Mouse (Mus musculus) midbrain, embryonic 16.5 days (tissue): ENCODE results near the gene Fggy. TPM values are rescaled to one million over a fixed set of nuclear protein-coding genes. Genes with fewer than 3 reads are reported as not detected.

Experiments used
- ATAC-seq: fragments of 200-750 bp; cut with Nextera tagmentation; 2 replicates; pipeline ENCODE4 v1.8.0; 2017; ENCODE audit warnings: moderate TSS enrichment
- H3K27ac ChIP-seq: fragments of 300-500 bp; sonication (generic); 2 replicates; pipeline ENCODE4 v1.5.1; 2014; ENCODE audit warnings: mild to moderate bottlenecking, low read length, mixed read lengths
- H3K27me3 ChIP-seq: fragments of 300-500 bp; sonication (generic); 2 replicates; pipeline ENCODE4 v1.6.1; 2014; ENCODE audit warnings: low read depth, low read length, mixed read lengths; ENCODE audit not compliant: control insufficient read depth, insufficient read depth
- H3K36me3 ChIP-seq: fragments of 300-500 bp; sonication (generic); 2 replicates; pipeline ENCODE4 v1.6.1; 2014; ENCODE audit warnings: mild to moderate bottlenecking, low read length, moderate library complexity, mixed read lengths; ENCODE audit not compliant: control insufficient read depth, insufficient read depth
- H3K4me1 ChIP-seq: fragments of 300-500 bp; sonication (generic); 2 replicates; pipeline ENCODE4 v1.6.1; 2014; ENCODE audit warnings: mild to moderate bottlenecking, low read length, mixed read lengths; ENCODE audit not compliant: control insufficient read depth, insufficient read depth
- H3K4me2 ChIP-seq: fragments of 300-500 bp; sonication (generic); 2 replicates; pipeline ENCODE4 v1.6.1; 2014; ENCODE audit warnings: mild to moderate bottlenecking, low read length, mixed read lengths
- H3K4me3 ChIP-seq: fragments of 300-500 bp; sonication (generic); 2 replicates; pipeline ENCODE4 v1.5.1; 2014; ENCODE audit warnings: low read depth, mild to moderate bottlenecking, low read length, moderate library complexity, mixed read lengths
- H3K9ac ChIP-seq: fragments of 300-500 bp; sonication (generic); 2 replicates; pipeline ENCODE4 v1.6.1; 2014; ENCODE audit warnings: low read depth, low read length, mixed read lengths
- H3K9me3 ChIP-seq: fragments of 300-500 bp; sonication (generic); replicated peaks from 2 replicates; pipeline ENCODE4 v1.6.1; 2014; ENCODE audit warnings: mild to moderate bottlenecking, low read length, mixed read lengths; ENCODE audit not compliant: control insufficient read depth, poor library complexity, severe bottlenecking
- WGBS: fragments of 180-500 bp; shearing (Covaris S2); extraction: QIAGEN DNeasy Blood & Tissue Kit; methylation state at CpG from one replicate; pipeline ENCODE4 v1.1.7; 2014; 5-methylcytosine and 5-hydroxymethylcytosine counted together
- polyA plus RNA-seq: library from polyadenylated mRNA; unstranded; fragments of >200 nt; fragmentation: Nextera tagmentation; extraction: Ambion mirVana; gene quantifications from 2 replicates; pipeline ENCODE4 v1.2.1, GENCODE M21; 2015

Fggy gene
- polyA plus RNA-seq, 1 experiment from 2014 or later = 5.9 TPM

DNA sequence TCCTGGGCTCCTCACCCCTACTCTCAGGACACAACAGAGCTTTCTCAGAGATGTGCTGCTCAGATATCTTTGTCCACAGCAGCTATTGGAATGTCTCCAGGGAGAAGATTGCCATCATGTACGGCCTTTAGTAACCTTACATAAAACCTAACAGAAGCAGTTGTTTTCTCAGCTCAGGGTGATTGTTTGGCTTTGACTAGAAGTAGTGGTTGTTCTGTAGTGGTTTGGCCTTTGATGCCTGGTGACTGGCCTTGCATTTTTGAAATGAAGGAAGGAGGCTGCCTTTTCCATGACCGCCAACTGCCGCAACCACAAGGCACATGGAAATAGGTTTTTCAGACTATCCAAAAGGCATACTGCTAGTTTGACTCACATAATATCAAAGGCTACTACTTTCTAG is 63.7 kb downstream of the Fggy start:
- Histone ChIP-seq H3K4me2 (no peak overlapping the region), H3K27me3 (no peaks in the 10 kb centered on the region), H3K4me3 (no peak overlapping the region), H3K27ac (no peak overlapping the region), H3K9me3 (no peaks in the 10 kb centered on the region), H3K9ac (no peak overlapping the region), H3K36me3 (no peaks in the 10 kb centered on the region), H3K4me1 (no peaks in the 10 kb centered on the region)
- 97% methylated on average over 3 of the region's 3 CpGs for WGBS
- no peak for ATAC-seq

DNA sequence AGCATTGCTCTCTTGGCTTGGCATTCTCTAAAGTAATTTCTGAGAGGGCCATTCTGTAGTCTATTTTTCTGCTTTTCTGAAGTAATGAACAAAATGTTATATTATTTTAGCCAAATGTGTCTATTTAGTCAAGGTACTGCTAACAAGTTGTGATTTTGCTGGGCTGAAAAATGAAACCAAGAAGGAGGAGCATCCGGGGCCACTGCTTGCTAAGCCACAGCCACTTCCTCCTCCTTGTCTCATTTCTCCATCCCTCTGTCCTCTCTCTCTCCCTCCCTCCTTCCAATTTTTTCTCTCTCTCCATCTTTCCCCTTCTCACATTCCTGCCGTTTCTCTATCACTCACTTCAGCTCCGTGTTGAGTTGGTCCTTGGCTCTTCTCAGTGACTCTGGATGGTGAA is 67.4 kb downstream of the Fggy start:
- H3K36me3 ChIP-seq = no peaks in the 10 kb centered on the region
- H3K27me3 ChIP-seq = no peaks in the 10 kb centered on the region
- no peak for ATAC-seq
- WGBS = 91% methylated on average over 3 of the region's 3 CpGs
- no peak overlapping the region for H3K9ac ChIP-seq
- no peaks in the 10 kb centered on the region for H3K9me3 ChIP-seq
- H3K4me1 ChIP-seq = no peaks in the 10 kb centered on the region
- H3K4me2 ChIP-seq = no peak overlapping the region
- H3K27ac ChIP-seq = no peak overlapping the region
- no peak overlapping the region for H3K4me3 ChIP-seq

DNA sequence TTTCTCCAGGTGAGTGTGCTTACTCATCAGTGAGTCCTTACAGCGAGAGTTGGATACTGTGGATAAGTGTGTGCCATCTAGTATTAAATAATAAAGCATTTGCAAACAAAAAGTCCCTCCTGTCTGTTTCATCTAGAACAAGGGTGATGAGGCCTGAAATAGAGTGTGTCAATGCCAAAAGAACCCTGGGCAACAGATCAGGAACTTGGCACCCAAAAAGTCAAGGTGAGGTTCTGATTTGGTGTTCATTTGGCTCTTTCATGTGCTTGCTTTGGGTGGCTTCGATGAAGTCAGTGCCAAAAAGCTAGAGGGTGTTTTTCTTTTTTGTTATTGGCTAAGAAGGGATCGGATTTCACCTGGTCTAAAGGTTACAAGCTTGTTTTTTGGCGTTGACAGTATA is 68.3 kb downstream of the Fggy start:
- ATAC-seq = no peak
- WGBS = 68% methylated on average over 4 of the region's 4 CpGs
- no peaks in the 10 kb centered on the region for H3K4me1 ChIP-seq

DNA sequence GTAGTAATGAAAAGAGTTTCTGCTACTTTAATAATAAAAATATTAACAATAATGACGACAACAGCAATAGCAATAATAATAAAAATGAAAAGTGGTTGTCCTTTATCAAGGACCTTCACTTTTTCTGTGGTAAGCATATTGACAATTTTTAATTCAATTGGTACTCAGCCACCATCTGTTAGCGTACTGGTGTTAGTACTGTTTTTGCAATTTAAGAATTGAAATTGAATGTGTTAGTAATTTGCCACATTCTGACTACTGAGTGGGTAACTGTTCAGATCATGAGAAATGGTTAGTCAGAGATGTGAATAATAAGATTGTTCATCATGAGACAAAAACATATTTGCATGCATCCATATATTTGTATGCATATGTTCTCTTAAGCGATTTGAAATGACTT is 68.9 kb downstream of the Fggy start:
- Histone ChIP-seq H3K27ac (no peak overlapping the region), H3K4me1 (no peaks in the 10 kb centered on the region), H3K4me3 (no peak overlapping the region), H3K9ac (no peak overlapping the region), H3K9me3 (no peaks in the 10 kb centered on the region), H3K4me2 (no peak overlapping the region), H3K27me3 (no peaks in the 10 kb centered on the region), H3K36me3 (no peaks in the 10 kb centered on the region)
- whole genome bisulfite sequencing = 94% methylated on average over 3 of the region's 3 CpGs
- ATAC-seq = no peak

More for the DNA sequence above, 68.3 kb downstream of the Fggy start:
- no peaks in the 10 kb centered on the region for H3K36me3 ChIP-seq
- no peak overlapping the region for H3K9ac ChIP-seq
- no peak overlapping the region for H3K4me3 ChIP-seq
- H3K9me3 ChIP-seq = no peaks in the 10 kb centered on the region
- H3K4me2 ChIP-seq = no peak overlapping the region
- H3K27ac ChIP-seq = no peak overlapping the region
- H3K27me3 ChIP-seq = no peaks in the 10 kb centered on the region

DNA sequence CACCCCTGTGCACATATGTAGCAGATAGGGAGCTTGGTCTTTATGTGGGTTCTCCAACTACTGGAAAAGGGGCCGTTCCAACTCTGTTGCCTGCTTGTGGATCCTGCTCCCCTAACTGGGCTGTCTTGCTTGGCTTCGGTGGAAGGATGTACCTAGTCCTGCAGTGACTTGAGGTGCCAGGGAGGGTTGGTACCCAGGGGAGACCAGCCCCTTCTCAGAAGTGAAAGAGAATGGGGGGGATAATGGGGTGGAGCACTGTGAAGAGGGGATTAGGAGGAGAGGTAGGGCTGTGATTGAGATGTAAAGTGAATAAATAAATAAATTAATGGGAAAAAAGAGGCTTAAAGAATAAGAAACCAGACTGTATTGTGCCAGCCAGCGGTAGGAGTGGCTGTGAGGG is 77.6 kb downstream of the Fggy start:
- Histone ChIP-seq H3K4me1 (peaks cover 10% of the 10 kb centered on the region), H3K4me3 (no peak overlapping the region), H3K27ac (no peak overlapping the region), H3K36me3 (no peaks in the 10 kb centered on the region), H3K9ac (no peak overlapping the region), H3K4me2 (no peak overlapping the region), H3K9me3 (no peaks in the 10 kb centered on the region), H3K27me3 (no peaks in the 10 kb centered on the region)
- no peak for ATAC-seq
- WGBS = 49% methylated on average over 3 of the region's 3 CpGs

DNA sequence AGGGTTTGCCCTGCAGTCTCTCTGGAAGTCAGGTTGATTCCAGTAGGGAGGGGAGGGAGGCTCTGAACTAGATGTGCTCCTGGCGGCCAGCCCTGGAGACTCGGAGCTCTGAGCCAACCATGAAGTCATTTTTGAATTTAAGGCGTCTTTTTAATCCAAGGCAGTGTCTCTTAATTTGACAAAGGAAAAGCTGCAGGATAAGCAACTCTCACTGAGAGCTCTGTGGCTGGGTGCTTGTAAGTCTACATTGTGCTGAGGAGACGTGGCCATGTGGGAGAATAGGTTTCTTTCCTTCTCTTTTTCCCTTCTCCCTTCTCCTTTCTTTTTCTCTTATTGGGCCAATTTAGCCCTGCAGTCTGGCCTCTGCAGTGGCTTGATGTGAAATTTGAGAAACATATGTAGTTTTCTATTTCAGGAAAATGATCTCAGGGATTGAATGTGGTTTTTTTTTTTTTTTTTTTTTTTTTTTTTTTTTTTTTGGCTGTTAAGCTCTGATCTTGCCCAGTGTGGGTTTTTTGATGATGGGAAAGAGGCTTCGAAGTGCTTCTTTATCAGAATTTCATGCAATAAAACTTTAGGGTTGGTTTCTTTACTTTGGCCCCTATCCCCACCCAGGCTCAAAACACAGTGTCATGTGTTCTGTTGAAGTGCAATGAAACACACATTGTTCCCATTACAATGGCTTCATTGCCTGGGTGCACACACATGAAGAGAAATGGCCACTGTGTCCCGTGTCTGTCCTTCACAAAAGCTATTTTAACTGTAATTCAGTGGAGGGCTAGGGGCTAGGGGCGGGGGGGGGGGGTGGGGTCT is 79.8 kb downstream of the Fggy start:
- Histone ChIP-seq H3K4me1 (peaks cover 10% of the 10 kb centered on the region), H3K4me3 (no peak overlapping the region), H3K4me2 (no peak overlapping the region), H3K36me3 (no peaks in the 10 kb centered on the region), H3K9ac (no peak overlapping the region), H3K9me3 (no peaks in the 10 kb centered on the region), H3K27ac (peak overlapping the region; percentile 47; the same call in 1 of the 2 replicates), H3K27me3 (no peaks in the 10 kb centered on the region)
- ATAC-seq = peak; percentile 78
- WGBS = 17% methylated on average over 7 of the region's 7 CpGs

DNA sequence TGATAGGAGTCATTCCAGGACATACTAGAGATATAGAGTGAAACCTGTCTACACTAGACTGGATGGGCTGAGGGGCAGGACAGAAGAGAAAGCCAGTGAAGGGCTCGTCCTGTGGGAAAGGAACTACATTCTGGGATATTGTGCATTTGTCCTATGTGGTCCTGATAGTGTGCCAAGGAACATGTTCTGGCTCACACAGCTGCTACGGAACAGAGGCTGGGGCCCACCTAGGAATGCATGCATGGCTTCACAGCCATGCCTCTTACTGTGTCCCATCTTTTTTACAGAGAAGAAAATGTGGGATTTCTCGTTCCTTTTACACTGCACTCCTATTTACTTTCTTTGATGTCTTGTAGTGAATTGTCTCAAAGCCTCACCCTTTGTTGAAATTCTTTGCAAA is 80.8 kb downstream of the Fggy start:
- Histone ChIP-seq H3K36me3 (no peaks in the 10 kb centered on the region), H3K4me2 (no peak overlapping the region), H3K27ac (no peak overlapping the region), H3K9ac (no peak overlapping the region), H3K4me1 (peaks cover 10% of the 10 kb centered on the region), H3K4me3 (no peak overlapping the region), H3K9me3 (no peaks in the 10 kb centered on the region), H3K27me3 (no peaks in the 10 kb centered on the region)
- 61% methylated on average over 3 of the region's 3 CpGs for WGBS
- ATAC-seq = no peak

DNA sequence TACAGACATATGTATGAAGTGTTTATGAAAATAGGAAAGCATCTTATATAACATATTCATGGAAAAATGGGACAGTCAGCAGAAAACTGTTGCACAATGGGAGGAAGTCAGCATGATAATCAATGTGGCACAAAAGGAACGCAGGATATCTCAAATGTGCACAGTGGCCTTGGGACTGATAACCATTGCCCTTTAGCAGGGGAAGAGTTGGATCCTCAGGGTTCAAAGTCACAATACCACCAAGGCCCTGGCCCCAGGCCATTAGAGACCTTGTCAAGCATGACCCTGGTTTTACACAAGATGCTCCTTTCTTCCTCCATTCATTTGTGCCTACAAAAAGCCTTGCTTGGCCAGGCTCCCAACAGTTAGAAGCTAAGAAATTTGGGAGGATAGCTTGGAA is 83.5 kb downstream of the Fggy start:
- Histone ChIP-seq H3K4me1 (peaks cover 12% of the 10 kb centered on the region), H3K9ac (no peak overlapping the region), H3K4me3 (no peak overlapping the region), H3K4me2 (no peak overlapping the region), H3K27ac (no peak overlapping the region), H3K36me3 (no peaks in the 10 kb centered on the region), H3K27me3 (no peaks in the 10 kb centered on the region), H3K9me3 (no peaks in the 10 kb centered on the region)
- WGBS = 78% methylated on average over 1 of the region's 1 CpGs
- ATAC-seq = no peak

DNA sequence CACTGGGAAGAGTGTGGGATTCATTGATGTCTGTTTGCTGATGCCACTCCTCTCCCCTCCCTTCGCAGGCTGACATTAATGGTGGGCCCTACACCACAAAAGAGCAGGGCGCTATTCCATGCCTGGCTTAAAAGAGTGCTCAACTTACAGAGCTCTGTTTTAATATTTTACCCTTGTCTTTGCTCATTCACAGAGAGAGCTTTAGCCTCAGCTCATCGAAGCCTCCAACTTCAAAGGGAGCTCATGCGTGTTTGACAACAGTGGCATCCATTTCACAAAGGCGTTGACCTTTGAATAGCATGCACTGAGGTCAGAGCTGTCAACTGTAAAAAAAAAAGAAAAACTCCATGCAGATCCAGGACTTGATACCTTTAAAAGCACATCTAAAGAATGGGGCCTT is 86.7 kb downstream of the Fggy start:
- Histone ChIP-seq H3K9ac (no peak overlapping the region), H3K27me3 (no peaks in the 10 kb centered on the region), H3K36me3 (no peaks in the 10 kb centered on the region), H3K4me1 (0 out of 2 replicates have a peak, but pooled peaks cover 2% of the 10 kb centered on the region), H3K27ac (no peak overlapping the region), H3K4me2 (no peak overlapping the region), H3K9me3 (no peaks in the 10 kb centered on the region), H3K4me3 (no peak overlapping the region)
- ATAC-seq = no peak
- WGBS = 24% methylated on average over 5 of the region's 5 CpGs
